Mouse (Mus musculus) heart, postnatal 0 days (tissue): ENCODE results near the gene Tigd4.

Experiments
- CTCF ChIP-seq: IDR thresholded peaks from 2 replicates; pipeline ENCODE4 v1.5.1; 2016; ENCODE audit warnings: antibody characterized with exemption, control low read depth, low read depth
- EP300 ChIP-seq: IDR thresholded peaks from 2 replicates; pipeline ENCODE4 v1.6.1; 2016; ENCODE audit warnings: antibody characterized with exemption, low read depth

GRCm38 (mm10) chr3:84603212-84603611, 9.8 kb downstream of the Tigd4 start:
- TF ChIP-seq EP300 (no peak), CTCF (no peak)
